8 mouse cellular contexts compared by ENCODE assay signal in the genomic region with DNA sequence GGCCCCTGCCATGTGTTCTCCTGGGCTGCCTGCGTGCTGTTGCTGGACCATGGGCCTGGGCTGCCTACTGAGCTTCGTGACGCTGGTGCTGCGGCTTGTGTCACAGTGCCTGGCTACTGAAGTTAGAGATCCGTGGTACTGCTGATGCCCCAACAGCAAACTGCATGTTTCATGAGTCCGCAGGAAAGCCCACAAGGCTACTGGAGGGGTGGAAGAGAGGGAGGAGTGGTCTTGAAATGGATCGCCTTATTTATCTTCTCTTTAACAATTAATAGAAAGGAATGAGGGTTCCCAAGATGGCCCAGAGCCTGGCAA. TPM values are rescaled to one million over a fixed set of nuclear protein-coding genes. Genes with fewer than 3 reads are reported as not detected.
DNase-seq lines count a peak whose midpoint lies in the region; ATAC-seq and TF ChIP-seq lines count a peak whose summit lies in the region.

A gene (minus strand): TSS at position 41 of the 315 bp plus-strand sequence.

- no peak for TF ChIP-seq EP300 in heart, adult 2 months (IDR thresholded peaks at IDR 0.05; ENCODE audit: insufficient read depth, low read depth, low read length)

- DNase-seq in heart, adult 2 months: no peak
- DNase-seq in heart, adult 9 months (ENCODE audit: low spot score in 2 of 2): no peak
- no peak for DNase-seq in adrenal gland, adult 2 months
- no peak for DNase-seq in gastrocnemius, adult 8-10 months (ENCODE audit: low spot score in 2 of 2)
- DNase-seq in intestine, embryonic 14.5 days (ENCODE audit: low spot score): no peak
- no peak for DNase-seq in cerebellum, adult 8-10 months
- no peak for DNase-seq in frontal cortex, postnatal 10 days (ENCODE audit: low spot score in 2 of 2)

- TF ChIP-seq POLR2A in heart, adult 2 months (IDR thresholded peaks at IDR 0.05; ENCODE audit: insufficient read depth, low read depth, low read length): no peak

- no peaks in the 10 kb centered on the region for H3K27me3 ChIP-seq in heart, adult 2 months (ENCODE audit: control insufficient read depth, insufficient read depth, low read length)
- H3K27me3 ChIP-seq in intestine, embryonic 14.5 days (replicated peaks; ENCODE audit: control insufficient read depth, insufficient read depth, low read length): no peaks in the 10 kb centered on the region

- H3K9me3 ChIP-seq in intestine, embryonic 14.5 days (ENCODE audit: control insufficient read depth, low read length): no peaks in the 10 kb centered on the region

- H3K4me3 ChIP-seq in heart, adult 2 months: peak within 1 kb of the TSS; percentile 100
- peak within 1 kb of the TSS; percentile 96 for H3K4me3 ChIP-seq in intestine, embryonic 14.5 days (ENCODE audit: low read depth, low read length)

- H3K9ac ChIP-seq in heart, adult 2 months (ENCODE audit: low read depth, low read length): peak within 1 kb of the TSS; percentile 80
- peak within 1 kb of the TSS; percentile 88 for H3K9ac ChIP-seq in intestine, embryonic 14.5 days (ENCODE audit: low read length)

- peaks cover 6% of the 10 kb centered on the region; the same call in 1 of the 2 replicates for H3K36me3 ChIP-seq in heart, adult 2 months (ENCODE audit: control insufficient read depth, insufficient read depth, low read length)
- H3K36me3 ChIP-seq in intestine, embryonic 14.5 days (ENCODE audit: control insufficient read depth, insufficient read depth, low read length): peaks cover 24% of the 10 kb centered on the region

- no peak for ATAC-seq in intestine, embryonic 14.5 days (replicated peaks; ENCODE audit: low FRiP score, low TSS enrichment, low read depth)
- ATAC-seq in megakaryocyte progenitor cell, adult 5-6 weeks (replicated peaks; ENCODE audit: poor library complexity): no peak

- no peak for TF ChIP-seq CTCF in heart, adult 2 months (IDR thresholded peaks at IDR 0.05)

- peak within 1 kb of the TSS; percentile 81 for H3K4me2 ChIP-seq in intestine, embryonic 14.5 days (ENCODE audit: low read length)

- no peaks in the 10 kb centered on the region for H3K79me2 ChIP-seq in heart, adult 2 months (replicated peaks; ENCODE audit: control insufficient read depth, insufficient read depth, low read length)

- WGBS in heart, adult 2 months: 2% methylated on average over 7 of the region's 7 CpGs
- 5% methylated on average over 7 of the region's 7 CpGs for WGBS in intestine, embryonic 14.5 days

- H3K4me1 ChIP-seq in heart, adult 2 months (ENCODE audit: control insufficient read depth, insufficient read depth, low read length): peaks cover 2% of the 10 kb centered on the region; the same call in 1 of the 2 replicates
- peaks cover 9% of the 10 kb centered on the region for H3K4me1 ChIP-seq in intestine, embryonic 14.5 days (replicated peaks; ENCODE audit: control insufficient read depth, insufficient read depth, low read length)

- H3K27ac ChIP-seq in heart, adult 2 months: peak within 1 kb of the TSS; percentile 94
- H3K27ac ChIP-seq in intestine, embryonic 14.5 days (ENCODE audit: low read depth): peak within 1 kb of the TSS; percentile 71

- intact Hi-C loops in heart, adult 2 months (cut with DNase I): loop anchor here (5.0 kb wide), 1 partner anchor 109 kb away; a partner anchor contains a TSS

RNA-seq across cellular contexts. Expression of the gene that starts here (rescaled TPM):
- 10 to 100 TPM; 61.0 to 67.5 TPM for total RNA-seq in heart, adult 2 months (2021)
- 8.6 and 13.1 TPM in 2 replicates for polyA plus RNA-seq in heart, adult 2 months (2012; rRNA removed)
- 10 to 100 TPM; 54.0 to 54.2 TPM for total RNA-seq in adrenal gland, adult 2 months (2021)
- 6.9 and 7.2 TPM in 2 replicates for polyA plus RNA-seq in adrenal gland, adult 2 months (2012; rRNA removed)
- 10 to 100 TPM; 46.6 to 55.8 (median 49.7) TPM for total RNA-seq in gastrocnemius, adult 8-10 months (2022)
- polyA plus RNA-seq in intestine, embryonic 14.5 days (2014; fragmentation: Nextera tagmentation; extraction: Ambion mirVana): 74.2 and 85.2 TPM in 2 replicates
- 63.2 and 67.9 TPM in 2 replicates for total RNA-seq in megakaryocyte progenitor cell, adult 5-6 weeks (2015)
- total RNA-seq in megakaryocyte progenitor cell, adult 5-6 weeks (2017): 100 and 136 TPM in 2 replicates
